Mouse (Mus musculus) kidney, embryonic 16.5 days (tissue): ENCODE results near the gene Haao. TPM values are rescaled to one million over a fixed set of nuclear protein-coding genes. Genes with fewer than 3 reads are reported as not detected.
A peak's percentile ranks its signal among the peaks of the same experiment; 100 is the strongest.

Experiments used
- ATAC-seq: fragments of 200-750 bp; cut with Nextera tagmentation; 2 replicates; pipeline ENCODE4 v1.8.0; 2017; ENCODE audit warnings: moderate TSS enrichment; ENCODE audit not compliant: low FRiP score, low TSS enrichment
- H3K27ac ChIP-seq: fragments of 300-500 bp; sonication (generic); 2 replicates; pipeline ENCODE4 v1.5.1; 2014; ENCODE audit warnings: low read length
- H3K27me3 ChIP-seq: fragments of 300-500 bp; sonication (generic); 2 replicates; pipeline ENCODE4 v1.6.1; 2014; ENCODE audit warnings: low read length, control low read depth, mixed read lengths; ENCODE audit not compliant: insufficient read depth
- H3K36me3 ChIP-seq: fragments of 300-500 bp; sonication (generic); 2 replicates; pipeline ENCODE4 v1.6.1; 2014; ENCODE audit warnings: low read length, control low read depth, mixed read lengths; ENCODE audit not compliant: insufficient read depth
- H3K4me1 ChIP-seq: fragments of 300-500 bp; sonication (generic); 2 replicates; pipeline ENCODE4 v1.6.1; 2014; ENCODE audit warnings: low read length, control low read depth, mixed read lengths; ENCODE audit not compliant: insufficient read depth
- H3K4me2 ChIP-seq: fragments of 300-500 bp; sonication (generic); replicated peaks from 2 replicates; pipeline ENCODE4 v1.6.1; 2014; ENCODE audit warnings: low read depth, low read length
- H3K4me3 ChIP-seq: fragments of 300-500 bp; sonication (generic); 2 replicates; pipeline ENCODE4 v1.5.1; 2014; ENCODE audit warnings: mild to moderate bottlenecking, low read length
- H3K9ac ChIP-seq: fragments of 300-500 bp; sonication (generic); replicated peaks from 2 replicates; pipeline ENCODE4 v1.6.1; 2014; ENCODE audit warnings: low read length
- H3K9me3 ChIP-seq: fragments of 300-500 bp; sonication (generic); 2 replicates; pipeline ENCODE4 v1.6.1; 2016; ENCODE audit warnings: low read length, control low read depth
- WGBS: fragments of 180-500 bp; shearing (Covaris S2); extraction: QIAGEN DNeasy Blood & Tissue Kit; methylation state at CpG from one replicate; pipeline ENCODE4 v1.1.7; 2014; 5-methylcytosine and 5-hydroxymethylcytosine counted together
- polyA plus RNA-seq: library from polyadenylated mRNA; unstranded; fragments of >200 nt; fragmentation: Nextera tagmentation; extraction: Ambion mirVana; gene quantifications from 2 replicates; pipeline ENCODE4 v1.2.1, GENCODE M21; 2015

Gene Haao
- polyA plus RNA-seq, 1 experiment from 2014 or later: 3.4 TPM

- no peak overlapping the region for H3K4me2 ChIP-seq
- no peaks in the 10 kb centered on the region for H3K27me3 ChIP-seq
- no peaks in the 10 kb centered on the region for H3K9me3 ChIP-seq
- no peak overlapping the region for H3K4me3 ChIP-seq
- peaks cover 4% of the 10 kb centered on the region; the same call in 1 of the 2 replicates for H3K4me1 ChIP-seq
- H3K27ac ChIP-seq: no peak overlapping the region
- H3K9ac ChIP-seq: no peak overlapping the region
- no peak for ATAC-seq
- WGBS: 84% methylated on average over 4 of the region's 4 CpGs
- no peaks in the 10 kb centered on the region for H3K36me3 ChIP-seq
These were observed 11.9 kb upstream of the Haao start for GRCm38 (mm10) chr17:83859639-83860038.

- Histone ChIP-seq H3K27me3 (no peaks in the 10 kb centered on the region), H3K9ac (no peak overlapping the region), H3K4me3 (no peak overlapping the region), H3K4me2 (no peak overlapping the region), H3K36me3 (no peaks in the 10 kb centered on the region), H3K27ac (no peak overlapping the region), H3K4me1 (peaks cover 4% of the 10 kb centered on the region; the same call in 1 of the 2 replicates), H3K9me3 (no peaks in the 10 kb centered on the region)
- no peak for ATAC-seq
- 83% methylated on average over 7 of the region's 7 CpGs for WGBS
These were observed 10.7 kb upstream of the Haao start for GRCm38 (mm10) chr17:83858413-83858812.

GRCm38 (mm10) chr17:83854284-83854918 lies 6.6 kb upstream of the Haao start:
- WGBS: 56% methylated on average over 12 of the region's 12 CpGs
- Histone ChIP-seq H3K27ac (no peak overlapping the region), H3K9me3 (no peaks in the 10 kb centered on the region), H3K4me2 (no peak overlapping the region), H3K9ac (no peak overlapping the region), H3K27me3 (no peaks in the 10 kb centered on the region), H3K4me3 (no peak overlapping the region), H3K36me3 (no peaks in the 10 kb centered on the region), H3K4me1 (no peaks in the 10 kb centered on the region)
- peak; percentile 55 for ATAC-seq

GRCm38 (mm10) chr17:83853831-83854230 lies 6.1 kb upstream of the Haao start:
- Histone ChIP-seq H3K4me3 (no peak overlapping the region), H3K27me3 (no peaks in the 10 kb centered on the region), H3K9me3 (no peaks in the 10 kb centered on the region), H3K9ac (no peak overlapping the region), H3K36me3 (no peaks in the 10 kb centered on the region), H3K27ac (no peak overlapping the region), H3K4me2 (no peak overlapping the region), H3K4me1 (no peaks in the 10 kb centered on the region)
- 38% methylated on average over 3 of the region's 3 CpGs for WGBS
- no peak for ATAC-seq

- H3K27ac ChIP-seq: no peak overlapping the region
- H3K36me3 ChIP-seq: no peaks in the 10 kb centered on the region
- no peak overlapping the region for H3K4me2 ChIP-seq
- ATAC-seq: 0 out of 2 replicates have a peak, but pooled peaks have one; percentile 2
- H3K27me3 ChIP-seq: no peaks in the 10 kb centered on the region
- no peaks in the 10 kb centered on the region for H3K9me3 ChIP-seq
- H3K9ac ChIP-seq: no peak overlapping the region
- H3K4me1 ChIP-seq: no peaks in the 10 kb centered on the region
- H3K4me3 ChIP-seq: no peak overlapping the region
- WGBS: 85% methylated on average over 5 of the region's 5 CpGs
These were observed 3.1 kb upstream of the Haao start for GRCm38 (mm10) chr17:83850864-83851263.

GRCm38 (mm10) chr17:83850458-83850857 lies 2.7 kb upstream of the Haao start:
- 0 out of 2 replicates have a peak, but pooled peaks have one; percentile 29 for ATAC-seq
- H3K4me2 ChIP-seq: 0 out of 2 replicates have a peak overlapping the region, but pooled peaks have one; percentile 26

GRCm38 (mm10) chr17:83849717-83850116 lies 2.0 kb upstream of the Haao start:
- Histone ChIP-seq H3K27me3 (no peaks in the 10 kb centered on the region), H3K4me3 (no peak overlapping the region), H3K9ac (no peak overlapping the region), H3K4me1 (no peaks in the 10 kb centered on the region), H3K36me3 (no peaks in the 10 kb centered on the region), H3K4me2 (no peak overlapping the region), H3K9me3 (no peaks in the 10 kb centered on the region), H3K27ac (no peak overlapping the region)
- no peak for ATAC-seq
- WGBS: 74% methylated on average over 5 of the region's 5 CpGs

More at GRCm38 (mm10) chr17:83850458-83850857, 2.7 kb upstream of the Haao start:
- Histone ChIP-seq H3K27ac (no peak overlapping the region), H3K9me3 (no peaks in the 10 kb centered on the region), H3K4me3 (no peak overlapping the region), H3K27me3 (no peaks in the 10 kb centered on the region), H3K36me3 (no peaks in the 10 kb centered on the region), H3K4me1 (no peaks in the 10 kb centered on the region), H3K9ac (0 out of 2 replicates have a peak overlapping the region, but pooled peaks have one; percentile 23)
- 12% methylated on average over 9 of the region's 9 CpGs for WGBS

GRCm38 (mm10) chr17:83849081-83849675 lies 1.4 kb upstream of the Haao start:
- H3K9ac ChIP-seq: no peak overlapping the region
- H3K4me1 ChIP-seq: no peaks in the 10 kb centered on the region
- ATAC-seq: no peak
- H3K36me3 ChIP-seq: no peaks in the 10 kb centered on the region
- H3K4me3 ChIP-seq: no peak overlapping the region
- WGBS: 64% methylated on average over 12 of the region's 12 CpGs
- no peaks in the 10 kb centered on the region for H3K27me3 ChIP-seq
- no peaks in the 10 kb centered on the region for H3K9me3 ChIP-seq
- H3K27ac ChIP-seq: no peak overlapping the region
- no peak overlapping the region for H3K4me2 ChIP-seq

- no peak overlapping the region for H3K4me3 ChIP-seq
- no peak for ATAC-seq
- 41% methylated on average over 4 of the region's 4 CpGs for WGBS
- H3K27me3 ChIP-seq: no peaks in the 10 kb centered on the region
- no peaks in the 10 kb centered on the region for H3K36me3 ChIP-seq
- H3K4me1 ChIP-seq: no peaks in the 10 kb centered on the region
- no peak overlapping the region for H3K9ac ChIP-seq
- H3K9me3 ChIP-seq: no peaks in the 10 kb centered on the region
- H3K27ac ChIP-seq: no peak overlapping the region
- H3K4me2 ChIP-seq: no peak overlapping the region
These were observed 719 bp upstream of the Haao start for GRCm38 (mm10) chr17:83848482-83848881.

- Histone ChIP-seq H3K4me2 (no peak overlapping the region), H3K9ac (no peak overlapping the region), H3K27ac (no peak overlapping the region), H3K4me3 (no peak overlapping the region), H3K4me1 (no peaks in the 10 kb centered on the region), H3K27me3 (no peaks in the 10 kb centered on the region), H3K9me3 (no peaks in the 10 kb centered on the region), H3K36me3 (no peaks in the 10 kb centered on the region)
- 89% methylated on average over 6 of the region's 6 CpGs for WGBS
- ATAC-seq: no peak
These were observed 663 bp downstream of the Haao start for GRCm38 (mm10) chr17:83847100-83847499.
